Mouse (Mus musculus) left cerebral cortex, postnatal 36 days (tissue): Measurements from ENCODE around the gene Pde8b. TPM values are rescaled to one million over a fixed set of nuclear protein-coding genes. Genes with fewer than 3 reads are reported as not detected.
A peak's percentile ranks its signal among the peaks of the same experiment; 100 is the strongest.

Experiments
- DNase-seq, 2 experiments: peaks; one replicate each; pipeline ENCODE4 v3.0.0; 2021 to 2022; ENCODE audit warnings: low spot score in 2 of 2, mixed read lengths in 1 of 2
- intact Hi-C: fragments of 180-260 bp; cut with DNase I; formaldehyde crosslinking; loops from one replicate; pipeline ENCODE4 v1.15.1; 2025
- total RNA-seq, 2 experiments: library from RNA; stranded (reverse); gene quantifications; 2 replicates each; pipeline ENCODE4 v1.2.3; 2021

Pde8b gene
- total RNA-seq = 100 to 1,000 TPM; 138 to 151 TPM

DNA sequence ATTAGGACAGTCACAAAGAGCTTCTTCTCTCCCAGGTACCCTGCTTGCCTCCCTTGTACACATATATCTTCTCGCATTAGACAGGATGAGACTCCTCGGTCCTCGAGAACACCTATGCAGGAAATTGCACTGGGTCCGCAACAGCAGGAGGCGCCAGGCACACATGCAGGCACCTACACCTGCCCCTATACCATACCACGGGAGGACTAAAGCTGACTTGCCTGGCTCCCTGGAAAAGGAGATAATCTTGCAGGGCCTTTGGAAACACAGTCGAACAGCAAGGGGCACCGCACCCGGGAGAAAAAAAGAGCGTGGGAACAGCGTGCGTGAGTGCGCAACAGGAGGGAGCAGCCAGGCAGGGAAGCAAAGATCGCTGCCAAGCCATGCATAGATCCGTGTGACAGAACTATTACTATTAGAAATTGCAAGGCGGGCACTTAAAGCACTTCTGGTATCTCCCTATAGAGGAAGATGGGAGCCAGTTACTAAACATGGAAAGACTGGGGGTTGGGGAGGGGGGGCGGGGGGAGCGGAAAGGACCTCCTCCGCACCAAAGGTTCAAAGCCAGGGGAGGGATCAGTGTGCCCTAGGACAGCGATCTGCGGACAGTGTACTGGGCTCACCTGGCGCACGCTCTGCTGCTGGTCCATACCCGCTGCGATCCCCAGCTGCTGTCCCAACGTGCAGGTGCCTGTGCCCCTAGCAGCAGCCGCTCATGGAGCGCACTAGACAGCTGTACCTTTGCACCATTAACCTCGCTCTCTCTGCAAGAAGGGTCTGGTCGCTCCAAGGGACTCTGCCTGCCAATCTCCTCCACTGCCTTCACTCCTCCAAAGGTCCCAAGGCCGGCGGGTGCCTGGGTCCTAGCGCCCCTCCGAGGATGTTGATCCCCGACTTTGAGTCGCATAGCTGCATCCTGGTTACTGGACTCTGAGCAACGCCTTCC lies at the start of gene Pde8b:
Gene Pde8b, minus strand, starts transcription at position 826 of the 946 bp plus-strand sequence.
- intact Hi-C loops = no loop called here
- DNase-seq = peak; percentile 43 to 48

GRCm38 (mm10) chr13:95291983-95292382 lies 41.8 kb upstream of the Pde8b start:
- intact Hi-C loops = no loop called here
- no peak for DNase-seq

DNA sequence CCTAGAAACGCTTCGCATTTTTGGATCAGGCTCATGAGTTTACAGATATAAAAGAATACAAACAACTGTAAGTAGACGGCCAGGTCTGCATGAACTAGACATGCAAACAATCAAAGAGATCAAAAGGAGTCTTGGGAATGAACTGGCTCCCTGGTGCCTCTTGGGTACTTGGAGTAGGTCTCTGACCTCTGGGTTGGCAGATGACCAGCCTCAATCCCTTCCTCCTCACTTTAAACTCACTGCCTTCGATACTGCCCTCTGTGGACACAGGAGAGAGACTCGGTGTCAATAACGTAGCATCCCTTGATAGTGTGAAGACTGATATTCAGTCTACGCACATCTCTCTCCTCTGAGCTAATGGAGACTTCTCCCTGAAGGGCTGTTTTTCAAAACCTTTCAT lies 37.9 kb upstream of the Pde8b start:
- DNase-seq = no peak
- intact Hi-C loops = loop anchor here (5.0 to 10.0 kb wide), 3 partner anchors 66 to 271 kb away; no protein-coding TSS in a partner anchor

DNA sequence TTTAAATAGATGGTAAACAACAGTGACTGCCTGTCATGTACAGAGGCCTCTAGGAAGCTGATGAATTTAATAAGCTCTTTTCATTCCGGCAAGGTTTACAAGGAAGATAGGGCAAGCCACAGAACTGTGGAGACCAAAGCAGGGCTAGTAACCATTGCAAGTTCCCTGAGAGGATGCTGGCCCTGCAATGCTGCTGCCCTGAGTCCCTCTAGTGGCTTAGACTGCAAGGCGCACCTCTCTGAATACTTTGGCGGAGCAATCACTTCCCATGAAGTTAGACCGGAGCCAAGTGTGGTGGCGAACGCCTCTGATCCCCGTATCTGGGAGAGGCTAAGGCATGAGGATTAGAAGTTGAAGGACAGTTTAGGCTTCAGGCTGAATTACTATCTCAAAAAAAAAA lies 36.9 kb upstream of the Pde8b start:
- intact Hi-C loops = loop anchor here (5.0 to 10.0 kb wide), 3 partner anchors 65 to 270 kb away; no protein-coding TSS in a partner anchor
- DNase-seq = peak; percentile 67 to 72

GRCm38 (mm10) chr13:95281740-95282673 lies 31.9 kb upstream of the Pde8b start:
- intact Hi-C loops = loop anchor here (10.0 kb wide), 1 partner anchor 197 kb away; no protein-coding TSS in a partner anchor
- no peak for DNase-seq

- no peak for DNase-seq
- intact Hi-C loops = no loop called here
These were observed 28.4 kb upstream of the Pde8b start for GRCm38 (mm10) chr13:95278426-95279025.

DNA sequence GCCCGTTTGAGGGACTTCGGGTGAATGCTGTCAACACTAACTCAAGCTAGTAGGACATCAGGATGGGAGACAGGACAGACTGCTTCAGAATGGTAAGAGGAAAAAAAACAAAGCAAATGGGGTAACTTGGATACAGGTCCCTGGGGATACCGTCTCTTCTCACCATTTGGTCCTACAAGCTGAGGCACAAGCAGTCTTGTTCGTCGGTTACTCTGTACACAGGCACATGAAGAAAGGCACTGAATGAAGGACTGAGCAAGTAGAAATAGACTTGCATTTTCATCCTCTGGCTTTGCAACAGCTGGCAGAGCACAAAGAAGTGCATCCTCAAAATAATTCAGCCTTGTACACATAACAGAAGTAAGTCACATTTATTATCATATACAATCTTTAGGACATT lies 14.6 kb upstream of the Pde8b start:
- intact Hi-C loops = no loop called here
- DNase-seq = no peak

GRCm38 (mm10) chr13:95260886-95261789 lies 11.0 kb upstream of the Pde8b start:
- intact Hi-C loops = no loop called here
- no peak for DNase-seq

GRCm38 (mm10) chr13:95260391-95260790 lies 10.3 kb upstream of the Pde8b start:
- DNase-seq = no peak
- intact Hi-C loops = no loop called here

- intact Hi-C loops = no loop called here
- no peak for DNase-seq
These were observed 6.9 kb upstream of the Pde8b start for GRCm38 (mm10) chr13:95257083-95257482.

- intact Hi-C loops = no loop called here
- no peak for DNase-seq
These were observed 4.9 kb upstream of the Pde8b start for GRCm38 (mm10) chr13:95255083-95255482.

- intact Hi-C loops = no loop called here
- no peak for DNase-seq
These were observed 7.1 kb downstream of the Pde8b start for GRCm38 (mm10) chr13:95243026-95243425.

DNA sequence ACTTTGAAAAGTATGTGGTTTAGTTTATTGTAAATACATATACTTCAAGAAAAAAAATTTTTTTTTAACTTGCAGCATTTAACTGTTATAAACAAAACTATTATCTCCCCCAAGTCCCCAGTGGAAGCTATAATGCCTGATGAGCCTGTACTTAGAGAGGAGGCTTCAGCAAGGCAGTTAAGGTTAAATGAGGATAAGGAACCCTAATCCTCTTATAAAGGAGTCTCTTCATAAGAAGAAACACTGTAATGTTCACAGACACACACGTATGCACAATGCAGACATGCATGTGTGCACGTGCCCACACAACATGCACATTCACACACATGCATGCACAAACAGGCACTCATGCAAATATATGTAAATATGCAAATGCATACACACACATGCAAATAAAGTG lies 12.6 kb downstream of the Pde8b start:
- intact Hi-C loops = no loop called here
- no peak for DNase-seq

DNA sequence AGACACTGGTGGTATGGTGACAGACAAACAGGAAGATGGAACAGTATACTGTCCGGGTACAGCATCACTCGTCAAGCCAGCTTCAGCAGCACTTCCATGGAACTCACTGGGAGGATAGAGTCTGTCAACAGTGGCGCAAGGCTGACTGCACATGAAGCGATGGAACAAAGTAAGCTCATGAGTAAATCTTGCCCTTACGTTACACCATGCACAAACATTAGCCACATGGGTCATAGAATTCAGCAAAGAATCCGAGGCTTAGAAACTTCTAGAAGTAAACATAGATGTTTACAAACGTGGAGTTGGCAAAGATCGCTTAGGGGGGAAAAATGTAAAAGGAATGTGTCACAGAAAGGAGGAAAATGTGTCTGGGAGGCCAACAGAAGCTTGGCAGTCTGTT lies 14.9 kb downstream of the Pde8b start:
- no peak for DNase-seq
- intact Hi-C loops = no loop called here

GRCm38 (mm10) chr13:95231366-95232138 lies 18.6 kb downstream of the Pde8b start:
- intact Hi-C loops = no loop called here
- DNase-seq = no peak

DNA sequence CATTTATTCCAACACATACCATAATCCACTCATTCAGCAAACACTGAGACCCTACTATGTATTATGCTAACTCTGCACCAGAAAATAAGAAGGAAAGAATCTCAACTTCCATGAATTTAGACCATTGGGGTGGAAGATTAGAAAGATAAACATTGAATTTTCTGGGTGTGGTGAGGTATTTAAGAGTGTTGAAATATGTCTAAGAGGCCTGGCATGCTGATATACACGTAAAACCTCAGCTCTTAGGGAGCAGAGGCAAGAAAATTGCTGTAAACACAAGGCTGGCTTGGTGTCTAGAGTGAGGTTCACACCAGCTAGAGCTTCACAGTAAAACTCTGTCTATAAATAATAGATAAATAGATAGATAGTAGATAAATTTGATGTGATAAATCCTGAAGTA lies 19.8 kb downstream of the Pde8b start:
- intact Hi-C loops = no loop called here
- no peak for DNase-seq

GRCm38 (mm10) chr13:95224491-95224890 lies 25.6 kb downstream of the Pde8b start:
- intact Hi-C loops = loop anchor here (5.0 kb wide), 4 partner anchors 63 to 207 kb away; no protein-coding TSS in a partner anchor
- DNase-seq = no peak

GRCm38 (mm10) chr13:95223427-95223772 lies 26.7 kb downstream of the Pde8b start:
- DNase-seq = no peak
- intact Hi-C loops = loop anchor here (5.0 kb wide), 4 partner anchors 64 to 206 kb away; no protein-coding TSS in a partner anchor
